Mouse (Mus musculus) spleen, adult 2 months (tissue): ENCODE data around the gene Gm11037. TPM values are rescaled to one million over a fixed set of nuclear protein-coding genes. Genes with fewer than 3 reads are reported as not detected.
A peak's percentile ranks its signal among the peaks of the same experiment; 100 is the strongest.

Experiments
- DNase-seq, 2 experiments: peaks; one replicate each; pipeline versions ENCODE4 v3.0.0 to v3.0.0-alpha.2; 2012 to 2021; ENCODE audit warnings: low spot score in 2 of 2, low read depth in 1 of 2
- H3K27ac ChIP-seq: fragments of 200-500 bp; 2 replicates; pipeline ENCODE4 v1.5.1; 2012; ENCODE audit warnings: low read length, inconsistent platforms; ENCODE audit not compliant: insufficient read depth
- H3K27me3 ChIP-seq: fragments of 200-500 bp; 2 replicates; pipeline ENCODE4 v1.6.1; 2012; ENCODE audit warnings: mild to moderate bottlenecking, moderate library complexity, low read length, inconsistent platforms; ENCODE audit not compliant: control insufficient read depth, insufficient read depth
- H3K36me3 ChIP-seq: fragments of 200-500 bp; 2 replicates; pipeline ENCODE4 v1.6.1; 2012; ENCODE audit warnings: mild to moderate bottlenecking, low read length, inconsistent platforms; ENCODE audit not compliant: control insufficient read depth, insufficient read depth
- H3K4me1 ChIP-seq: fragments of 200-500 bp; 2 replicates; pipeline ENCODE4 v1.6.1; 2011; ENCODE audit warnings: inconsistent platforms; ENCODE audit not compliant: control insufficient read depth, insufficient read depth, insufficient read length
- H3K4me3 ChIP-seq: fragments of 200-500 bp; 2 replicates; pipeline ENCODE4 v1.5.1; 2011; ENCODE audit warnings: mild to moderate bottlenecking, inconsistent platforms; ENCODE audit not compliant: insufficient read depth, insufficient read length; ENCODE audit errors: extremely low read depth
- CTCF ChIP-seq: fragments of 200-500 bp; IDR thresholded peaks from 2 replicates; pipeline ENCODE4 v1.5.1; 2011; ENCODE audit warnings: mild to moderate bottlenecking, inconsistent platforms; ENCODE audit not compliant: insufficient read depth, insufficient read length, insufficient replicate concordance; ENCODE audit errors: extremely low read depth
- POLR2A ChIP-seq: fragments of 200-500 bp; IDR thresholded peaks from 2 replicates; pipeline ENCODE4 v1.6.1; 2011; ENCODE audit warnings: low read depth, low read length, inconsistent platforms
- WGBS: fragments of 180-500 bp; shearing (Covaris S2); methylation state at CpG from one replicate; pipeline ENCODE4 v1.1.7; 2018; 5-methylcytosine and 5-hydroxymethylcytosine counted together
- polyA plus RNA-seq: library from polyadenylated mRNA; depleted of rRNA; stranded (reverse); fragments of >200 nt; gene quantifications from 2 replicates; pipeline ENCODE4 v1.2.3, GENCODE M21; 2012

The Gm11037 gene
- polyA plus RNA-seq, 1 experiment, result not detected

DNA sequence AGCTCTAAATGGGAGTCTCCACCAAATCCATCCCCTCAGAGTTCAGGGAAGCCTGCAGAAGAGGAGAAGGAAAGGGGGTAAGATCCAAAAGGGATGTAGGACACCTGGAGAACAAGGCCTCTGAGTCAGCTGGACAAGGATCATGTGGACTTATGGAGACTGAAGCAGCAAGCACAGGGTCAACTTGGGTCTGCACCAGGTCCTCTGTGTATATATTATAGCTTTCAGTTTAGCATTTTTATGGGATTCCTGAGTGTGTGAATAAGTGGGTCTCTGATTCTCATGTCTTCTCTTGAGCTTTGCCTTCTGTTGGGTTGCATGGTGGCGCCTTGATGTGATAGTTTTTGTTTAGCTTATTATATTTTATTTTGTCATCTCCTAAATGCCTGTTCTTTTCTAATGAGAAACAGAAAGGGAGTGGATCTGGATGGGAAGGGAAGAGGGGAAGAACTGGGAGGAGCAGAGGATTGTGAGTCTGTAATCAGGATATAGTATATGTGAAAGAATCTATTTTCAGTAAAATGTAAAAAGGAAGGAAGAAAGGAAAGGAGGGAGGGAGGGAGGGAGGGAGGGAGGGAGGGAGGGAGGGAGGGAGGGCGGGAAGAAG, 14.2 kb upstream of the Gm11037 start:
- no peaks in the 10 kb centered on the region for H3K4me1 ChIP-seq
- H3K4me3 ChIP-seq, result no peak overlapping the region
- WGBS, result 74% methylated on average over 2 of the region's 2 CpGs
- no peaks in the 10 kb centered on the region for H3K27me3 ChIP-seq
- TF ChIP-seq POLR2A (no peak), CTCF (no peak)
- no peak overlapping the region for H3K27ac ChIP-seq
- no peak for DNase-seq
- no peaks in the 10 kb centered on the region for H3K36me3 ChIP-seq

- 30% methylated on average over 3 of the region's 3 CpGs for WGBS
- Histone ChIP-seq H3K27ac (no peak overlapping the region), H3K36me3 (no peaks in the 10 kb centered on the region), H3K4me3 (no peak overlapping the region), H3K4me1 (peaks cover 7% of the 10 kb centered on the region), H3K27me3 (no peaks in the 10 kb centered on the region)
- no peak for TF ChIP-seq POLR2A
- no peak for TF ChIP-seq CTCF
- no peak for DNase-seq
Observed at GRCm38 (mm10) chr2:131124166-131124565, 9.1 kb upstream of the Gm11037 start.

- 93% methylated on average over 9 of the region's 9 CpGs for WGBS
- Histone ChIP-seq H3K27ac (no peak overlapping the region), H3K36me3 (no peaks in the 10 kb centered on the region), H3K4me1 (peaks cover 7% of the 10 kb centered on the region), H3K4me3 (no peak overlapping the region), H3K27me3 (no peaks in the 10 kb centered on the region)
- no peak for DNase-seq
- TF ChIP-seq CTCF (no peak), POLR2A (no peak)
Observed at GRCm38 (mm10) chr2:131125157-131125963, 7.9 kb upstream of the Gm11037 start.

DNA sequence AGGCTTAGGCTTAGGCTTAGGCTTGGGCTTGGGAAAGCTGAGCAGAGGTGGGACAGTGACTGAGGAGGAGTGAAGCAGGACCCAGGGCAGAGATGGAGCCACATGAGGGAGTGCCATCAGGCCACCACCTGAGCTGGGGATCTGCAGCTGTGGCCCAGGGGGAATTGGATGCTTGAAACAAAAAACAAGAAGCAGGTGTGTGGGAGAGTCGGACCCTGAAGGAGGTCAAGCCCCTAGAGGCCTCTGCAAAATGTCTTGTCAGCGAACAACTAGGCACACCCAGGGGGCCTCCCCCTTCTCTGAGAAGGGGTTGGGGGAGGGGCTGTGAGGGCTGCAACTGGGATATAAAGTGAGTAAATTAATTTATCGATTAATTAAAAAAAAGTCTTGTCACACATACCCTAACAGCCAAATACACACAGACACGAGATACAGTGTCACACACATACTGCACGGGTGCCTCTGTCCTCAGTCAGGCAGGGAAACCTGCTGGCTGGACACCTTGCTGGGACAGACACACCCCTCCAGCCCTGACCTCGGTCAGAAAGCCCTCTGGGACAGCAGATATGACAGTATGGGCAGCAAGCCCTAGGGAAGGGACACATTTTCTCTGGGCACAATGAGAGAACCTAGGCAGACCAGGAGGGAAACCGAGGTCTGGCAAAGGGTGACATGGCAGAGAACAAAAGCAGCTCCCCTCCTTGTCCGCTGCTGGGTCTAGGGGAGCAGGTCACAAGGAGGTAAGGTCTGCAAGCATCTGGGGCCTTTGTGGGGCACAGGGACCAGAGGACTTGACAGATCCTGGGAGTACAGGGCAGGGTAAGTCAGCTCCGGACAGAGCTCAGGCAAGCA, 7.1 kb upstream of the Gm11037 start:
- whole genome bisulfite sequencing, result 74% methylated on average over 9 of the region's 9 CpGs
- Histone ChIP-seq H3K27me3 (no peaks in the 10 kb centered on the region), H3K27ac (no peak overlapping the region), H3K4me3 (no peak overlapping the region), H3K4me1 (peaks cover 7% of the 10 kb centered on the region), H3K36me3 (no peaks in the 10 kb centered on the region)
- DNase-seq, result no peak
- TF ChIP-seq CTCF (no peak), POLR2A (no peak)

GRCm38 (mm10) chr2:131127161-131127730, 6.1 kb upstream of the Gm11037 start, which contains the start of gene Hspa12b:
TSS of gene Hspa12b (plus strand) at chr2:131127280.
- Histone ChIP-seq H3K27ac (no peak within 1 kb of the TSS), H3K4me1 (peaks cover 7% of the 10 kb centered on the region)
- DNase-seq, result no peak

GRCm38 (mm10) chr2:131128211-131128610, 5.1 kb upstream of the Gm11037 start:
- Histone ChIP-seq H3K27me3 (no peaks in the 10 kb centered on the region), H3K27ac (no peak overlapping the region), H3K4me1 (peaks cover 7% of the 10 kb centered on the region), H3K4me3 (no peak overlapping the region), H3K36me3 (no peaks in the 10 kb centered on the region)
- WGBS, result 80% methylated on average over 5 of the region's 5 CpGs
- DNase-seq, result no peak
- TF ChIP-seq POLR2A (no peak), CTCF (no peak)

More at GRCm38 (mm10) chr2:131127161-131127730, 6.1 kb upstream of the Gm11037 start, which contains the start of gene Hspa12b:
- WGBS, result 7% methylated on average over 28 of the region's 28 CpGs
- no peak for TF ChIP-seq POLR2A
- TF ChIP-seq CTCF, result no peak
- Histone ChIP-seq H3K4me3 (peak within 1 kb of the TSS; percentile 23; the same call in 1 of the 2 replicates), H3K36me3 (no peaks in the 10 kb centered on the region), H3K27me3 (no peaks in the 10 kb centered on the region)
